Mouse (Mus musculus) limb, embryonic 15.5 days (tissue): ENCODE measurements around the gene Foxp1. TPM values are rescaled to one million over a fixed set of nuclear protein-coding genes. Genes with fewer than 3 reads are reported as not detected.

ENCODE experiments used
- ATAC-seq: fragments of 200-750 bp; cut with Nextera tagmentation; 2 replicates; pipeline ENCODE4 v1.8.0; 2017; ENCODE audit warnings: low read depth, moderate TSS enrichment; ENCODE audit not compliant: insufficient number of reproducible peaks, low FRiP score, low TSS enrichment
- H3K27ac ChIP-seq: fragments of 300-500 bp; sonication (generic); 2 replicates; pipeline ENCODE4 v1.5.1; 2015; ENCODE audit warnings: moderate library complexity, mild to moderate bottlenecking, inconsistent platforms
- H3K27me3 ChIP-seq: fragments of 300-500 bp; sonication (generic); 2 replicates; pipeline ENCODE4 v1.6.1; 2015; ENCODE audit warnings: inconsistent platforms
- H3K36me3 ChIP-seq: fragments of 300-500 bp; sonication (generic); 2 replicates; pipeline ENCODE4 v1.6.1; 2015; ENCODE audit warnings: inconsistent platforms
- H3K4me1 ChIP-seq: fragments of 300-500 bp; sonication (generic); 2 replicates; pipeline ENCODE4 v1.6.1; 2015; ENCODE audit warnings: inconsistent platforms
- H3K4me2 ChIP-seq: fragments of 300-500 bp; sonication (generic); 2 replicates; pipeline ENCODE4 v1.6.1; 2015; ENCODE audit warnings: mild to moderate bottlenecking, inconsistent platforms
- H3K4me3 ChIP-seq: fragments of 300-500 bp; sonication (generic); 2 replicates; pipeline ENCODE4 v1.5.1; 2015; ENCODE audit warnings: mild to moderate bottlenecking, inconsistent platforms
- H3K9ac ChIP-seq: fragments of 300-500 bp; sonication (generic); 2 replicates; pipeline ENCODE4 v1.6.1; 2015; ENCODE audit warnings: inconsistent platforms
- H3K9me3 ChIP-seq: fragments of 300-500 bp; sonication (generic); 2 replicates; pipeline ENCODE4 v1.6.1; 2016; ENCODE audit warnings: inconsistent platforms
- WGBS: fragments of 180-500 bp; shearing (Covaris S2); methylation state at CpG from one replicate; pipeline ENCODE4 v1.1.7; 2015; 5-methylcytosine and 5-hydroxymethylcytosine counted together
- polyA plus RNA-seq: library from polyadenylated mRNA; unstranded; fragments of >200 nt; fragmentation: Nextera tagmentation; extraction: Ambion mirVana; gene quantifications from 2 replicates; pipeline ENCODE4 v1.2.1, GENCODE M21; 2015

Gene Foxp1
- polyA plus RNA-seq, 1 experiment from 2014 or later: 142 TPM

DNA sequence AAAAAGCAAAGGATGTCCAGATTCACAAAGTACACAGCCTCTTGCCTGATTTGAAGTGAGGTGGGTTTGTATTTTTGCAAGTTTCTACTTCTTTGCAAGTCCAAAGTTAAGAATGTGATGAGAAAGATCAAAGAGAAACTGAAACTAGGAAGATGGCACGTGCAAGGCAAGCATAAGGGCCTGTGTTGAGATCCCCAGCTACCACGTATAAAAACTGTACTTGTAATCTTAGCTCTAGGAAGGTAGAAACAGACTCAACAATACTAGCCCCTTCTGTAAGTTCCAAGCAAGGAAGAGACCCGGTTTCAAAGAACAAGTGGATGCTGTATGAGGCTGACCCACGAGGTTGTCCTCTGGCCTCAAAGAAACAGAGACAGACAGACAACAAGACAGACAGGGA lies 90.6 kb downstream of the Foxp1 start:
- no peaks in the 10 kb centered on the region for H3K27me3 ChIP-seq
- no peak overlapping the region for H3K27ac ChIP-seq
- H3K4me2 ChIP-seq: no peak overlapping the region
- H3K9me3 ChIP-seq: no peaks in the 10 kb centered on the region
- 0 out of 2 replicates have a peak, but pooled peaks cover 9% of the 10 kb centered on the region for H3K36me3 ChIP-seq
- no peak overlapping the region for H3K9ac ChIP-seq
- H3K4me3 ChIP-seq: no peak overlapping the region
- peaks cover 7% of the 10 kb centered on the region for H3K4me1 ChIP-seq
- ATAC-seq: no peak
- WGBS: 73% methylated on average over 4 of the region's 4 CpGs

DNA sequence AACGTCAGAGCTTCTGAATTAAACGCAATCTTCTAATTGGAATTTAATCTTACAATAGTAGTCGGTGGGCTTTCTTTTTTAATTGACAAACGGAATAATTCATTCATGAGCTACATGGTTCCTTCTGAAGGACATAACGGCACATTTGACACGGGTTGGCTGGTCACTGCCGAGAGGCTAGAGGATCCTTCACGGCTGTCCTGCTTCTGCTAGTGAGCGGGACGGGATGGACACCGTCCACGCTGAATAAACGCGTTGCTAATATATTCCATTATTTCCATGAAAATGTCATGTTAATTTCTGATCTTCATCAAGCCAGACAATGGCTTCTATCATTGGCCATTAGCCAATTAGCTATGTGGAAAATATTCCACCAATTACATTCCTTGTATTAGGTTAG lies 92.0 kb downstream of the Foxp1 start:
- Histone ChIP-seq H3K4me1 (peaks cover 7% of the 10 kb centered on the region), H3K36me3 (0 out of 2 replicates have a peak, but pooled peaks cover 9% of the 10 kb centered on the region), H3K27me3 (no peaks in the 10 kb centered on the region), H3K27ac (no peak overlapping the region), H3K4me2 (no peak overlapping the region), H3K4me3 (no peak overlapping the region), H3K9me3 (no peaks in the 10 kb centered on the region), H3K9ac (no peak overlapping the region)
- ATAC-seq: no peak
- 89% methylated on average over 14 of the region's 14 CpGs for WGBS

DNA sequence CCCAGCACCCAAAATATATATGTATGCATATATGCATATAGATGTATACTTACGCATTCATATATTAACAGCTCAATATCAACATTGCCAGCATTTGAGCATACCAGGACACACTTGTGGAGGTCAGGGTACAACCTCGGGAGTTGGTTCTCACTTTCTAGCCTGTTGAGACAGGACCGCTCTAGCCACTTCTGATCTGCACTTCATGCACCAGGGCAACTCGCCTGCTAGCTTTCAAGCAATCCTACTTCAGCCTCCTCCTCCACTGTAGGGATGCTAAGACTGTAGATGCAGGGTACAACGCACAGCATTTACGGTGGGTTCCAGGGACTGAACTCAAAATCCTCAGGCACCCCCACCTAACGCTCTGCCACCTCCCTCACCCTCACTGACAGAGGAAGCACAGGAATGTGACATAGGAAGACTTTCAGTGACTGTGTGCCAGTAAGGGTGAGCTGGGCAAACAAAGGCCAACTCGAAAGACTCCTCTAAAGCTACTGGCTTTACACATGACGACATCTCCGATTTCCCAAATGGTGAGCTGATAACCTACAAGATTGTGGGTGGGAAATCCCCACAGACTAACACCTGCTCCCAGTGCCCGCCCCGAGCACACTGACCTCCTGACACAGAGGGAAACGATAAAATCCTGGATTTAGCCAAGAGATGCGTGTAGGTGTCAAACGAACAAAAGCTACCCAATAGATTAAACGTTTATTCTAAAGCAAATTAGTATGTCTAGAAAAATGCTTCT lies 93.0 kb downstream of the Foxp1 start:
- H3K4me1 ChIP-seq: peaks cover 10% of the 10 kb centered on the region
- H3K27ac ChIP-seq: no peak overlapping the region
- no peak for ATAC-seq
- H3K36me3 ChIP-seq: 0 out of 2 replicates have a peak, but pooled peaks cover 1% of the 10 kb centered on the region
- no peak overlapping the region for H3K4me3 ChIP-seq
- no peak overlapping the region for H3K9ac ChIP-seq
- H3K4me2 ChIP-seq: no peak overlapping the region
- 82% methylated on average over 16 of the region's 16 CpGs for WGBS
- H3K9me3 ChIP-seq: no peaks in the 10 kb centered on the region
- no peaks in the 10 kb centered on the region for H3K27me3 ChIP-seq

DNA sequence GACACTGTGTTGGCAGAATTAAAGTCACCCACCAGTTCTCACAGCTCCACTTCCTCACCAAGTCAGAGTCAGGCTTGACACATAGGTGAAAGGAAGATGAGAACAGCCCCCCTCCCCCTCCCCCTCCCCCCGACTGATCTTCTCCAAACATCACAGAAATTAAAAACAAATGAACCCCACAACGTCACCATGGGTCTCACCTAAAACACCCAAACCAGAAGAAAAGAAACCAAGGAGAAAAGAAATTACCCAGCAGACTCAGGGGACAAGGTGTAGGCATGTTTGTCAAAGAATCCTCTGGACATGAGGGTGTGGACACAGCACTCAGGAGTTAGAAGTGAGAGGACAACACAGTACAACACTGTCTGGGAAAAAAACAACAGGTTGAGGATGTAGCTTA lies 93.6 kb downstream of the Foxp1 start:
- Histone ChIP-seq H3K9me3 (no peaks in the 10 kb centered on the region), H3K4me3 (no peak overlapping the region), H3K27ac (no peak overlapping the region), H3K4me1 (peaks cover 10% of the 10 kb centered on the region), H3K27me3 (no peaks in the 10 kb centered on the region), H3K36me3 (no peaks in the 10 kb centered on the region), H3K4me2 (no peak overlapping the region), H3K9ac (no peak overlapping the region)
- ATAC-seq: no peak
- 69% methylated on average over 2 of the region's 2 CpGs for WGBS

DNA sequence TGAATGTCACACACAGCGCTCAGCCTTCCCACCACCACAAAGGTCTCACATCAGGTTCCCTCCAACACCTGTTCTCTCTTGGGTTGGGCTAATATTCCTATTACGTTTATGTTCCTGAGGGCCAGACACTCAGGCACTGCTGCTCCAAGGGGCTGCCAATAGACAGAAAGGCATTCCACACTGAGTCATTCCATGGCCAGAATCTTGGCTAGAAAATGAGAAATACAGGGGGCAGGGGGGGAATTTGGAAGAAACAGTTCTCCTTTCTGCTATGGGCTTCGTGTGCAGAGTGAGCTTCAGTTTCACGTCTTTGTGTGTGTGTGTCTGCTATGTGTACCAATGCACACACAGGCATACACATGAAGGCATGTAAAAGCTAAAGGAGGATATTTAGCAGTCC lies 95.2 kb downstream of the Foxp1 start:
- no peak for ATAC-seq
- H3K9ac ChIP-seq: no peak overlapping the region

GRCm38 (mm10) chr6:99425044-99425443 lies 97.5 kb downstream of the Foxp1 start:
- Histone ChIP-seq H3K27me3 (no peaks in the 10 kb centered on the region), H3K4me1 (peaks cover 10% of the 10 kb centered on the region), H3K9ac (no peak overlapping the region), H3K9me3 (no peaks in the 10 kb centered on the region), H3K4me2 (no peak overlapping the region), H3K36me3 (no peaks in the 10 kb centered on the region), H3K27ac (no peak overlapping the region), H3K4me3 (no peak overlapping the region)
- 37% methylated on average over 3 of the region's 3 CpGs for WGBS
- ATAC-seq: no peak

More for the DNA sequence above, 95.2 kb downstream of the Foxp1 start:
- H3K27me3 ChIP-seq: no peaks in the 10 kb centered on the region
- H3K4me3 ChIP-seq: no peak overlapping the region
- H3K9me3 ChIP-seq: no peaks in the 10 kb centered on the region
- H3K4me2 ChIP-seq: no peak overlapping the region
- 49% methylated on average over 4 of the region's 4 CpGs for WGBS
- H3K4me1 ChIP-seq: peaks cover 10% of the 10 kb centered on the region
- H3K27ac ChIP-seq: peak overlapping the region; percentile 54; the same call in 1 of the 2 replicates
- H3K36me3 ChIP-seq: no peaks in the 10 kb centered on the region

GRCm38 (mm10) chr6:99420666-99421065 lies 101.9 kb downstream of the Foxp1 start:
- ATAC-seq: no peak
- WGBS: 81% methylated on average over 8 of the region's 8 CpGs
- H3K36me3 ChIP-seq: no peaks in the 10 kb centered on the region

GRCm38 (mm10) chr6:99412598-99412997 lies 109.9 kb downstream of the Foxp1 start:
- Histone ChIP-seq H3K27me3 (no peaks in the 10 kb centered on the region), H3K27ac (peak overlapping the region; percentile 33; the same call in 1 of the 2 replicates), H3K9ac (no peak overlapping the region), H3K36me3 (no peaks in the 10 kb centered on the region), H3K4me2 (no peak overlapping the region), H3K4me1 (0 out of 2 replicates have a peak, but pooled peaks cover 12% of the 10 kb centered on the region), H3K9me3 (no peaks in the 10 kb centered on the region), H3K4me3 (no peak overlapping the region)
- ATAC-seq: no peak
- 82% methylated on average over 6 of the region's 6 CpGs for WGBS

More at GRCm38 (mm10) chr6:99420666-99421065, 101.9 kb downstream of the Foxp1 start:
- Histone ChIP-seq H3K4me3 (no peak overlapping the region), H3K27ac (no peak overlapping the region), H3K9ac (no peak overlapping the region), H3K4me2 (no peak overlapping the region), H3K27me3 (no peaks in the 10 kb centered on the region), H3K9me3 (no peaks in the 10 kb centered on the region), H3K4me1 (0 out of 2 replicates have a peak, but pooled peaks cover 4% of the 10 kb centered on the region)

DNA sequence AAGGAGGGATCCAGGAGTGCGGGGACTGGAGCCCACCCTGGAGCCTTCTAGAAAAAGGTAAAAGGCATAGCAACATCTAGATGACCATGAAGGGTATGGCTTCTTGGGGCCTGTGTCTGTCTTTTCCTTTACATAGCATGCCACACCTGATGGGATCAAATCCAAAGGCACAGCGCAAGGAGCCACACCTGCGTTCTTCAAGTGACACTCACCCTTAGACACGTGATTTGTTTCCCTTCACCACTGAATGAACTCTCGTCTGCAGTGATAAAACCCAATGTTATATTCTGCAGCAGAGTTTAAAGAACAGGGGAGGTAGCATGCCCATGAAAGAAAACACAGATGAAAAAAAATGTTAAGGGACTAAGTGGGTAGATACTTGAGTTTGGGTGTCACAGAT lies 112.9 kb downstream of the Foxp1 start:
- Histone ChIP-seq H3K27ac (no peak overlapping the region), H3K9me3 (no peaks in the 10 kb centered on the region), H3K4me2 (no peak overlapping the region), H3K9ac (no peak overlapping the region), H3K36me3 (no peaks in the 10 kb centered on the region), H3K4me1 (0 out of 2 replicates have a peak, but pooled peaks cover 13% of the 10 kb centered on the region), H3K4me3 (no peak overlapping the region), H3K27me3 (no peaks in the 10 kb centered on the region)
- no peak for ATAC-seq
- 73% methylated on average over 5 of the region's 5 CpGs for WGBS

DNA sequence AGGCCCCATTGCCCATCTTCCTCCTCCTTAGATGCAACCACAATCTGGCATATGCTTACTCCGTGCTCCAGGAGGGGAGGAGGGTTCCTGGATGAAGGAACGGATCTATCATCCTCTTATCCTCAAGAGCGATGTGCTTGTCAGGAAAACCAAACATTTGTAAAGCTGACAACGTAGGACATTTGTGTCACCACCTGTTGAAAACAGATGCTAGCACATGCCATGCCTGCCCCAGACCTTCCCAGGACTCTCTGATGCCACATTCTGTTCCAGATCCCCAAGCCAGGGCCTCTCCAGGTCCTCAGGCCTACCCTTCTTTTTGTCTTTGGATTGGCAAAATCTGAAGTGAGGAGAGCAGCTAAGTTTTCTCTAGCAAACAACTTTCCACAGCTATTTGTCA lies 113.6 kb downstream of the Foxp1 start:
- H3K9me3 ChIP-seq: no peaks in the 10 kb centered on the region
- ATAC-seq: no peak
- no peak overlapping the region for H3K4me3 ChIP-seq
- no peak overlapping the region for H3K9ac ChIP-seq
- H3K4me2 ChIP-seq: no peak overlapping the region
- H3K27ac ChIP-seq: no peak overlapping the region
- 81% methylated on average over 4 of the region's 4 CpGs for WGBS
- 0 out of 2 replicates have a peak, but pooled peaks cover 13% of the 10 kb centered on the region for H3K4me1 ChIP-seq
- no peaks in the 10 kb centered on the region for H3K27me3 ChIP-seq
- no peaks in the 10 kb centered on the region for H3K36me3 ChIP-seq

- 87% methylated on average over 6 of the region's 6 CpGs for WGBS
- no peaks in the 10 kb centered on the region for H3K9me3 ChIP-seq
- ATAC-seq: no peak
- no peak overlapping the region for H3K4me2 ChIP-seq
- no peak overlapping the region for H3K4me3 ChIP-seq
- H3K27me3 ChIP-seq: no peaks in the 10 kb centered on the region
- no peaks in the 10 kb centered on the region for H3K36me3 ChIP-seq
- 0 out of 2 replicates have a peak, but pooled peaks cover 14% of the 10 kb centered on the region for H3K4me1 ChIP-seq
- no peak overlapping the region for H3K9ac ChIP-seq
- H3K27ac ChIP-seq: no peak overlapping the region
Observed at GRCm38 (mm10) chr6:99403755-99404390, 118.6 kb downstream of the Foxp1 start.

DNA sequence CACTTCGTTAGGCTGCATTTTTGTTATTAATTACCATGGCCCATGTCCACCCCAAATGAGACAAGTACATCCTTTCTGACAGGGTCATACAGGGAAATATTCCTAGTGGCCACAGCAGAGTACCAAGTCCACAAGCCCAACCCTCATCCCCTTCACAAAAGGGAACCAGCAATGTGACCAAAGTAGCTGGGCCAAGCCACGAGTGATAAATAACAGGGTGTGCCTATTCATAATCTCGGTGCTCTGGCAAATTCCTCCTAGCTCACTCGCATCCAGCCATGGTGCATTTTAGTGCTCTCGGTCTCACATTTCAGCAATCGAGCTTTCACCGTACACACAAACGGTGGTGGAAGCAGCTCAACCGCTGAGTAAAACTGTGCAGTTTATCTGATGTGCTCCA lies 119.6 kb downstream of the Foxp1 start:
- Histone ChIP-seq H3K36me3 (no peaks in the 10 kb centered on the region), H3K4me3 (no peak overlapping the region), H3K27me3 (no peaks in the 10 kb centered on the region), H3K4me2 (no peak overlapping the region), H3K9me3 (no peaks in the 10 kb centered on the region), H3K9ac (no peak overlapping the region), H3K4me1 (0 out of 2 replicates have a peak, but pooled peaks cover 14% of the 10 kb centered on the region), H3K27ac (no peak overlapping the region)
- no peak for ATAC-seq
- 36% methylated on average over 9 of the region's 9 CpGs for WGBS
